Mouse (Mus musculus): ENCODE measurements at regions not wholly inside any gene's neighbourhood (a gene's known extent, or its start where the extent isn't known, plus 50 kb on each side); places are given as distances from the start of the nearest gene placed in this dataset.

GRCm38 (mm10) chr2:133436913-133437843 lies 114.8 kb upstream of the Bmp2 start:
- peak; percentile 8 to 22 for DNase-seq (ENCODE audit: low spot score in 2 of 2)

GRCm38 (mm10) chr2:133438018-133438417 lies 113.9 kb upstream of the Bmp2 start:
- DNase-seq (ENCODE audit: low spot score in 2 of 2) = no peak

- DNase-seq (ENCODE audit: low spot score in 2 of 2) = no peak
Measured at GRCm38 (mm10) chr2:133443024-133443423, 108.9 kb upstream of the Bmp2 start.

- DNase-seq (ENCODE audit: low spot score in 2 of 2) = no peak
Measured at GRCm38 (mm10) chr2:133443490-133443889, 108.5 kb upstream of the Bmp2 start.

GRCm38 (mm10) chr2:133452947-133453346 lies 99.0 kb upstream of the Bmp2 start:
- no peak for DNase-seq (ENCODE audit: low spot score in 2 of 2)

- no peak for DNase-seq (ENCODE audit: low spot score in 2 of 2)
Measured at GRCm38 (mm10) chr2:133455484-133456170, 96.3 kb upstream of the Bmp2 start.

- DNase-seq (ENCODE audit: low spot score in 2 of 2) = no peak
Measured at GRCm38 (mm10) chr2:133456785-133457184, 95.2 kb upstream of the Bmp2 start.

- no peak for DNase-seq (ENCODE audit: low spot score in 2 of 2)
Measured at GRCm38 (mm10) chr2:133458735-133459134, 93.2 kb upstream of the Bmp2 start.

- DNase-seq (ENCODE audit: low spot score in 2 of 2) = no peak
Measured at GRCm38 (mm10) chr2:133460814-133461213, 91.1 kb upstream of the Bmp2 start.

- DNase-seq (ENCODE audit: low spot score in 2 of 2) = no peak
Measured at GRCm38 (mm10) chr2:133462378-133462777, 89.6 kb upstream of the Bmp2 start.

- DNase-seq (ENCODE audit: low spot score in 2 of 2) = no peak
Measured at GRCm38 (mm10) chr2:133467170-133468168, 84.5 kb upstream of the Bmp2 start.

GRCm38 (mm10) chr2:133472966-133473744 lies 78.8 kb upstream of the Bmp2 start:
- no peak for DNase-seq (ENCODE audit: low spot score in 2 of 2)

- DNase-seq (ENCODE audit: low spot score in 2 of 2) = no peak
Measured at GRCm38 (mm10) chr2:133474174-133474573, 77.8 kb upstream of the Bmp2 start.

- no peak for DNase-seq (ENCODE audit: low spot score in 2 of 2)
Measured at GRCm38 (mm10) chr2:133480870-133481269, 71.1 kb upstream of the Bmp2 start.

GRCm38 (mm10) chr2:133481305-133481704 lies 70.7 kb upstream of the Bmp2 start:
- no peak for DNase-seq (ENCODE audit: low spot score in 2 of 2)

GRCm38 (mm10) chr2:133481785-133482184 lies 70.2 kb upstream of the Bmp2 start:
- DNase-seq (ENCODE audit: low spot score in 2 of 2) = no peak

- DNase-seq (ENCODE audit: low spot score in 2 of 2) = no peak
Measured at GRCm38 (mm10) chr2:133495443-133495842, 56.5 kb upstream of the Bmp2 start.

- no peak for DNase-seq (ENCODE audit: low spot score in 2 of 2)
Measured at GRCm38 (mm10) chr2:133496389-133496788, 55.6 kb upstream of the Bmp2 start.

GRCm38 (mm10) chr2:133497071-133497470 lies 54.9 kb upstream of the Bmp2 start:
- DNase-seq (ENCODE audit: low spot score in 2 of 2) = no peak

GRCm38 (mm10) chr2:133497541-133498185 lies 54.3 kb upstream of the Bmp2 start:
- DNase-seq (ENCODE audit: low spot score in 2 of 2) = no peak
